Mouse (Mus musculus) kidney, postnatal 10 days (tissue): Measurements from ENCODE around the gene Zfp777.

Source experiments
- DNase-seq: peaks from one replicate; pipeline ENCODE4 v3.0.0; 2021; ENCODE audit warnings: mixed read lengths

The Zfp777 gene

GRCm38 (mm10) chr6:48048426-48049272 is at the start of gene Zfp777:
Zfp777 (minus strand) TSS chr6:48048911.
- DNase-seq = peak; percentile 92

GRCm38 (mm10) chr6:48086957-48087715 is 38.4 kb upstream of the Zfp777 start:
- DNase-seq = no peak

- peak; percentile 97 for DNase-seq
Observed at GRCm38 (mm10) chr6:48086471-48086878, 37.8 kb upstream of the Zfp777 start, which contains the start of gene Zfp746. Zfp746 (minus strand) TSS chr6:48086593.

GRCm38 (mm10) chr6:48085521-48086404 is 37.1 kb upstream of the Zfp777 start:
- peak; percentile 79 for DNase-seq

GRCm38 (mm10) chr6:48083733-48084191 is 35.1 kb upstream of the Zfp777 start:
- DNase-seq = no peak

GRCm38 (mm10) chr6:48081952-48082351 is 33.2 kb upstream of the Zfp777 start:
- no peak for DNase-seq

GRCm38 (mm10) chr6:48081021-48081420 is 32.3 kb upstream of the Zfp777 start:
- no peak for DNase-seq

GRCm38 (mm10) chr6:48073316-48073715 is 24.6 kb upstream of the Zfp777 start:
- DNase-seq = no peak

- no peak for DNase-seq
Observed at GRCm38 (mm10) chr6:48067492-48067891, 18.8 kb upstream of the Zfp777 start.

- no peak for DNase-seq
Observed at GRCm38 (mm10) chr6:48065587-48066075, 16.9 kb upstream of the Zfp777 start.

GRCm38 (mm10) chr6:48064451-48064850 is 15.7 kb upstream of the Zfp777 start:
- no peak for DNase-seq

- DNase-seq = no peak
Observed at GRCm38 (mm10) chr6:48063940-48064339, 15.2 kb upstream of the Zfp777 start.

GRCm38 (mm10) chr6:48060895-48061294 is 12.2 kb upstream of the Zfp777 start:
- no peak for DNase-seq

GRCm38 (mm10) chr6:48060421-48060820 is 11.7 kb upstream of the Zfp777 start:
- DNase-seq = no peak

GRCm38 (mm10) chr6:48052136-48052535 is 3.4 kb upstream of the Zfp777 start:
- DNase-seq = no peak

GRCm38 (mm10) chr6:48051666-48052065 is 3.0 kb upstream of the Zfp777 start:
- no peak for DNase-seq

GRCm38 (mm10) chr6:48049273-48050065 is 758 bp upstream of the Zfp777 start:
- DNase-seq = no peak

- DNase-seq = peak; percentile 54
Observed at GRCm38 (mm10) chr6:48047450-48048351, 1.0 kb downstream of the Zfp777 start.

GRCm38 (mm10) chr6:48047114-48047449 is 1.6 kb downstream of the Zfp777 start:
- DNase-seq = no peak

- no peak for DNase-seq
Observed at GRCm38 (mm10) chr6:48032661-48033060, 16.1 kb downstream of the Zfp777 start.
